Comparison of ENCODE assay signal across 27 mouse cellular contexts in the genomic region with DNA sequence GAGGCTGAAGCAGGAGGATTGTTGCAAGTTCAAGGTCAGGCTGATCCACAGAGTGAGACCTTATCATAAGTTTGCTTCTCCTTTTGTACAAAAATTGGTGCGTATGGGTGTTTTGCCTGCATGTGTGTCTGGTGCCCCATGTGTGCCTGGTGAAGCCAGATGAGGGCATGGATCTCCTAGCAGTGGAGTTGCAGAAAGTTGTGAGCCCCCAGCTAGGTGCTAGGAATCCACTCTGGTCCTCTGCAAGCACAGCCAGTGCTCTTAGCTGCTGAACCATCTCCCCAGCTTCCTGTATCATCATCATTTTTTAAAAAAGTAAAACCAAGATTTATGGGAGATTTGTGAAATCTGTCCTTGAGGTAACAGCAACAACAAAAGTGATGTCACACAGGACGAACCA.
"Had no signal": no experiment of that assay in that cellular context is flagged by ENCODE, and none has a peak within 500 bp of the region (broad histone marks: within the 10 kb centered on the region; RNA-seq: fewer than 3 reads in every experiment).

No protein-coding gene starts in this region.

- DNase-seq: cerebellum, adult 9-11 months; cerebellum, postnatal 10 days; cerebellum, postnatal 14 days; cerebellum, postnatal 25 days; cerebellum, postnatal 36 days; embryo, embryonic 11 days; forebrain, postnatal 0 days; gastrocnemius, adult 2 months; gastrocnemius, postnatal 10 days; gastrocnemius, postnatal 14 days; gastrocnemius, postnatal 25 days; gastrocnemius, postnatal 36 days; heart, adult 18-20 months; heart, adult 2 months had no signal

- H3K27ac ChIP-seq: embryonic facial prominence, embryonic 10.5 days; embryonic facial prominence, embryonic 12.5 days; embryonic facial prominence, embryonic 13.5 days; embryonic facial prominence, embryonic 15.5 days; forebrain, embryonic 10.5 days; forebrain, embryonic 12.5 days; forebrain, embryonic 13.5 days; forebrain, embryonic 15.5 days; gastrocnemius, adult 2 months; heart, adult 2 months; heart, embryonic 10.5 days had no signal

- H3K4me1 ChIP-seq: embryonic facial prominence, embryonic 10.5 days; embryonic facial prominence, embryonic 12.5 days; embryonic facial prominence, embryonic 13.5 days; embryonic facial prominence, embryonic 15.5 days; forebrain, embryonic 10.5 days; forebrain, embryonic 12.5 days; forebrain, embryonic 13.5 days; forebrain, embryonic 15.5 days; heart, embryonic 10.5 days had no signal

- H3K4me3 ChIP-seq: embryonic facial prominence, embryonic 10.5 days; embryonic facial prominence, embryonic 12.5 days; embryonic facial prominence, embryonic 13.5 days; embryonic facial prominence, embryonic 15.5 days; erythroblast, embryonic 14.5 days; forebrain, embryonic 10.5 days; forebrain, embryonic 12.5 days; forebrain, embryonic 13.5 days; forebrain, embryonic 15.5 days; gastrocnemius, adult 2 months; heart, adult 2 months; heart, embryonic 10.5 days had no signal

- H3K9ac ChIP-seq: embryonic facial prominence, embryonic 12.5 days; embryonic facial prominence, embryonic 13.5 days; embryonic facial prominence, embryonic 15.5 days; forebrain, embryonic 12.5 days; forebrain, embryonic 13.5 days; forebrain, embryonic 15.5 days; forebrain, postnatal 0 days had no signal

- H3K27me3 ChIP-seq: embryonic facial prominence, embryonic 12.5 days; embryonic facial prominence, embryonic 13.5 days; embryonic facial prominence, embryonic 15.5 days; forebrain, embryonic 12.5 days; forebrain, embryonic 13.5 days; forebrain, embryonic 15.5 days had no signal

- ATAC-seq: forebrain, embryonic 13.5 days; forebrain, embryonic 14.5 days; forebrain, embryonic 15.5 days; forebrain, embryonic 16.5 days; forebrain, postnatal 0 days had no signal

- H3K4me2 ChIP-seq: embryonic facial prominence, embryonic 12.5 days; embryonic facial prominence, embryonic 13.5 days; embryonic facial prominence, embryonic 15.5 days; forebrain, embryonic 12.5 days; forebrain, embryonic 13.5 days; forebrain, embryonic 15.5 days; heart, embryonic 11.5 days had no signal

- H3K9me3 ChIP-seq: embryonic facial prominence, embryonic 10.5 days; embryonic facial prominence, embryonic 12.5 days; embryonic facial prominence, embryonic 13.5 days; embryonic facial prominence, embryonic 15.5 days; forebrain, embryonic 10.5 days; forebrain, embryonic 12.5 days; forebrain, embryonic 13.5 days; forebrain, embryonic 15.5 days; heart, embryonic 10.5 days had no signal
